Mouse (Mus musculus) gastrocnemius, postnatal 25 days (tissue): ENCODE results near the gene Tmem200c. TPM values are rescaled to one million over a fixed set of nuclear protein-coding genes. Genes with fewer than 3 reads are reported as not detected.

Source experiments
- DNase-seq: peaks from one replicate; pipeline ENCODE4 v3.0.0; 2022
- long read RNA-seq, 2 experiments: library from polyadenylated mRNA; stranded (forward); transcript quantifications; one replicate each; pipeline ENCODE4 v2.0.0; 2021
- total RNA-seq, 2 experiments: library from RNA; stranded (reverse); gene quantifications; 1 replicate in 1 of 2; 2 replicates in 1 of 2; pipeline ENCODE4 v1.2.3; 2021

The Tmem200c gene
- total RNA-seq: under 1 TPM; 0.19 to 0.28 TPM
- long read RNA-seq, experiment 1: 0 reads
- long read RNA-seq, experiment 2: 0 reads

DNA sequence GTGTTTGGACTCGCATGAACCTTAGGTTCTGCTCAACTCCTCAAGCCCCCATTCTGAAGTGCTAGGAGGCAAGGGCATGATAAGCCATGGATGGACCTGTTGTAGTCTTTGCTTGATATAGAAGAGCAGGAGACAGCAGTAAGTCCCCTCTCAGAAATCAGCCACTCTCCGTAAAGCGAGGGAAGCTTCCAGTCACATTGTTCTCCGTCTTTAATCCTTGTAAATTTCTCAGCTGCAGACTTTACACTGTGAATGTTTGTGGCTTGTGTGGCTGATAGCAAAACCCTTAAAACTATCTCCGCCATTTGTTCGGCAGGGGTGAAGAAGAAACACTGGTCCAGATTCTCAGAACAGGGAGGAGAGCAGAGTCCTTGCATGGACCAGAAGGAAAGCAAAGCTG lies at the start of gene Tmem200c:
Tmem200c (plus strand) TSS at position 301 of the 400 bp plus-strand sequence.
- no peak for DNase-seq

DNA sequence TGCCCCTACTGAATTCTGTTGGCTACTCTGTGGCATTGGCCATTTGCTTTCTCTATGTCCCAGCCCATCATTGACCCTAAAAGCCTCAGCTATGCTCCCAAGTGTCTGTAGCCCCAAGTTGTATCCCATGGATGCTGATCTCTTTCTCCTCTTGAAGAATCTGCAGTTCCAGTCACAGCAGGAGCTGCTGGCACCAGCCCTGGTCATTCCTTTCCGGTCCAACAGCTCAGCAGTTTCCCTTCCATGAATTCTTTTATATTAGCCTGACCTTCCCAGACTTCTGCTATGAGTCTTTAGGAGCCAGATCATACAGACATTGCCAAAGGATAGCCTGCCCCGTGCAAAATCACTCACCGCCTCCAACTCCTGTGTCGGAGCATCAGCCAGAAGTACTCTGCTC lies 32.7 kb upstream of the Tmem200c start:
- no peak for DNase-seq

DNA sequence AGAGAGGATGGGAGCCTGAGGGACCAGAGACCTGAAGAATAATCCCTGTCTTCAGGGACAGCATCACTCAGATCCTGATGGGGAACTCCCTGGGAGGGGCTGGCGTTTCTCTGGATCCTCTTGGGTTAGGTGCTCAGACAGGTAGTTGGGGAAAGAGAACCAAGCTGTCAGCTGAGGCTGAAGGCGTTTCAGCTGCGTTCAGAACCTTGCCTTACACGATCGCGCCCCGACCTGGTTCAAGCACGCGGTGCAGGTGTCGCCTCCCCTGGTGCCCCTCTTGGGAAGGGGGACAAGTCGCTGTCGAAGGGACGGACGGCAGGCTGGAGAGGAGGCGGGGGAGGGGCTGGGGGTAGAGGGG lies 10.2 kb downstream of the Tmem200c start:
- DNase-seq: no peak

DNA sequence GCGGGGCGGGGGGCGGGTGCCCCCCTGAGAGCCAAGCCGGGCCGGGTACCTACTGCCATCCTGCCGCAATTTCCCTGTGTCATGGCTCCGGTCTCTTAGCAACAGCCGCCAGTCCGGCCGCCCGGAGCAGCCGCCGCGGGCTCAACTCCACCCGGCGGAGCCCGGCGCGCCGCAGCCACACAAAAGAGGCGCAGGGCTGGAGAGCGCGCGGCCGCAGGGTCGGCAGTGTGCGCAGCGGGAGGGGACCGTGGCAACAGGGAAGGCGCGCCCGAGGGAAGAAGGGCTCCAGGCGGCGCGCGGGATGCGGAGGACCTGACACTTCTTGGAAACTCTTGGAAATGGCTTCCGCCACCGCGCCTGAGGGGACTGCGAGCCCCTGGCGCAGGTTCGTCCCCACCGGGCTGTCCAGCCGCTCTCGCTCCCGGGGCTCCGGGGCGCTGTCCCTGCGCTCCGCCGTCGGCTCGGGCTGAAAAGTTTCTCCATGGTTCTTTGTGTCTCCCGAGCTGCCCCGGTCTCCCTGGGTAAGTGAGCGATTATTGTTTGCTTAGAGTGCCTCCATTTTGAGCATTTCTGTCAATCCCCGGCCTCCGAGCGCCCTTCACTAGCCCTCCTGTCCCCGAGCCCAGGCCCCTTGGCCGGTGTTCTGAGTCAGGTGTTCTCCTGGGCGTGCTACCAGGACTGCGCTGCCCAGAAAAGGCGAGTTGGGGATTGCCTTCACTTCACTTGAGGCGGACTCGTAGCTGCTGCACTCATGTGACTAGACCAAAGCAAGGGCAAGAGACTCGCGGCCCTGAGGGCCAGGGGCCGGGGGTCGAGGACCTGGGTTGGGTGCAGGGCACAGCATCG lies 10.8 kb downstream of the Tmem200c start:
- no peak for DNase-seq

DNA sequence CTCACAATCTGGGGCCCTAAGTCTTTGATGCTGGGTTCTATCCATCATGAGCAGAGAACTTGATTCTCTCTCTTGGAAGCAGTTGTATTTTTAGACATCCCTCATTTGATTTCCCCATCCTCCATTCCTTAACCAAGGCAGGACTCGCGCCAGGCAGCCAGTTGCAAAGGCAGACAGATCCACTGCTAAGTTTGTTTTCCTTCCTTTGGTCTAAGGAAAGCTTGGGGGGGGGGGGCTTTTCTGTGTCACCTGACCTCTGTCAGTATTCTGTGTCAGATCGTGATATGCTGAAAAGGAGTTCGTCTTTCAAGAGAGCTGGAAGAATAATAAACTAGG lies 11.4 kb downstream of the Tmem200c start:
- no peak for DNase-seq

DNA sequence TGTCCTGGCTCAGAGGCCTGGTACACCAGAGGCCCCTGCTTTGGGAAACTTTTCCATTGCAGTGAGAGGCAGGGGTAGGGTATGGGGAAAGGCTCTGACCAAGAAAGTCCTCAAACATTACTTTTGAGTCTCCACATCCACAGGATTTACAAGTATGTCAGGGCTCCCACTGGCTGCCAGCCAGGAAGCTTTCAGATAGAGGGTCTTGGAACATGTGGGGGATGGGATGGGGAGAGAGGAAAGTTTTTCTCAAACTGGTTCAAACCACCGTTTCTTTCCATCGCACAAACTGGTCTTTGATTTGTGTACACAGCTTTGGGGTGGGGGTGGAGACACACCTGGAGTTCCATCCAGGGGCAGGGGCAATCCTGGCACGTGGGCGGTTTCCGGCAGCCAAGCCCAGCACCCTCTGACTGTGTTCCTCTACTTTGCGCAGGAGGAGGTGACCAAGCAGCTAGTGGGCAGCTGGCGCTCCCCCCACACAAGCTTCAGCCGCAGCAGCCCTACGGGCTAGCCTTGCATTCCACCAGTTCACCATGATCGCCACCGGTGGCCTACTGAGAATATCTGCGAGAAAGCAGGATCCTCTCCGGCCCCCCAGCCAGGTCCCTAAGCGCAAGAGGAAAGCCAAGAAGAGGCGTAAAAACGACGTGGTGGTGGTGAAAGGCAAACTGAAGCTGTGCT lies 13.6 kb downstream of the Tmem200c start:
- no peak for DNase-seq

DNA sequence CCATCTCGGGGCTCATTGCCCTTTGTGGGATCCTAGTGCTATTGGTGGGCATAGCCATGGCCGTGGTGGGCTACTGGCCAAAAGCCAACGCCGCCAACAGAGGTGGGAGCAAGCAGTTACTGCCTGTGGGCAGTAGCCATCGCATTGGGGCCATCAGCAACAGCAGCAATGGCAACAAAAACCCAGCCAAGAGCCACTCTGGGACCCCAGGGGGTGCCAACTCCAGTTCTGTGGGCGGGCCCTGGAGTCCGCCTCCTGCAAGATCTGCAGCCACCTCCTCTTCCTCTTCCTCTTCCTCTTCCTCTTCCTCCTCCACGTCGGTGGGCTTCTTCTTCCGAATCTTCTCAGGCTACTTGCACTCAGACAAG lies 14.1 kb downstream of the Tmem200c start:
- DNase-seq: no peak

DNA sequence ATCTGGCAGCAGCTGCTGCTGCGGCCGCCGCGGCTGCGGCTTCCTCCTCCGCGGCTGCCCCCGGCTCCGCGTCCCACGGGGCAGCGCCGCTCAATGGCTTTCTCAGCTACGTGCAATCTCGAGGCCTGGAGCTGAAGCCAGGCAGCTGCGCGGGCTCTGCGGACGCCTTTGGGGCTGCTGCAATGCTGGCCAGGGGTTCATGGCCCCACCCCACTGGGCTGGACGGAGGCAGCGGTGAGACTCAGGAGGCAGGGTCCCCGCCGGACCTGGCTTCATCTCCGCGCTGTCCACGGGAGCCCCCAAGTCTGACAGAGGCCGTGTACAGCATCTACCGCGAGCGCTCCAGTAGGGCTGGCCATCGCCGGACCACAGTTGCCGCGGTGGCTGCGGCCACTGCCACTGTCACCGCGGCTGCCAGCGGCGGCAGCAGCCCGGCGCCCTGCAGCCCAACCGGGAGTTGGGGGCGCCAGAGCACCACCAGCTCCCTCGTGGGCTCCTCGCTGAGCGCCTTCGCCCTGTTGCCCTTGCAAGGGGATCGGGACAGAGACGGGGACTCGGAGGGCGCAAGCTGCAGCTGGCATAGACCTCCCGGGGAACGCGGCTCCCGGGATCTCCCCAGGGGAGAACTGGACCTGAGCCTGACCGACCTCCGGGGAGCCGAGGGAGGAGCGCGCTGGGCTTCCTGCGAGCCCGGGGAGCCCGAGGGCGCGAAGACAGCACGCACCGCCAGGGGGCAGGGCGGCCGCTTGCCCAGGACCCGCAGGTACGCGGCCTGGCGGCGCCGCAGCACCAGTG lies 14.9 kb downstream of the Tmem200c start:
- peak; percentile 46 for DNase-seq

DNA sequence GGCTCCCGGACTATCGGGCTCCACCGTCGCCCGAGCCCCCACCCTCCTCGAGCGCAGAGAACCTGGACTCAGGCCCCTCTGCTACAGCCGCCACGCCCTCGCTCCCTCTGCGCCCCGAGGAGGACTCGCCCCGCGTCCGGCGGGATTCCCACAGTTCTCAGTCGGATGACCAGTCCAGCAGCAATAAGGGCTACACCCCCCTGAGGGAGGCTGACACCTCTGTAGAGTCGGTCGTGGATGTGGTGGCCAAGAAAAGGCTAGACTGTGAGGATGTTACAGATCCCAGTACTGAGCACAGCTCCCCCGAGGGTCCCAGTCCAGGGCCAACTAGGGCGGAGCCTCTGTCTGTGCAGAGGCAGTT lies 15.4 kb downstream of the Tmem200c start:
- DNase-seq: no peak

DNA sequence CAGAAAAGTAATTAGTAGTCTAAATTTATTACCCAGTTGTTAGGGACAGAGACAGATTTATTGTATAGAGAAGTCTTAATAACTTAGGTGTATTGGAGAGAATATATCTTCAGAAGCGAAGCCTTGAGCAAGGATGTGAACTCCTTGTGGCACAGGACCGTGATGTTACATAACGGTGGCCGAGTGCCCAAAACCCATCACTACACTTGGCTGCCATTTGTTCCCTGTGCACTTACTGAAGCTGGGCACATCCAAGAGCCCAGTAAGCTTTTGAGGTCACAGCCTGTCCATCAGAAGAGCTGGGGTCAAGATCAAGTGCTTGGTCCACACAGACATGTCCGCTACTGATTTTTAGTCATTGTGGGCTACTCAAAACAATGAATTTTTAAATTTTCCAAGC lies 19.5 kb downstream of the Tmem200c start:
- no peak for DNase-seq

DNA sequence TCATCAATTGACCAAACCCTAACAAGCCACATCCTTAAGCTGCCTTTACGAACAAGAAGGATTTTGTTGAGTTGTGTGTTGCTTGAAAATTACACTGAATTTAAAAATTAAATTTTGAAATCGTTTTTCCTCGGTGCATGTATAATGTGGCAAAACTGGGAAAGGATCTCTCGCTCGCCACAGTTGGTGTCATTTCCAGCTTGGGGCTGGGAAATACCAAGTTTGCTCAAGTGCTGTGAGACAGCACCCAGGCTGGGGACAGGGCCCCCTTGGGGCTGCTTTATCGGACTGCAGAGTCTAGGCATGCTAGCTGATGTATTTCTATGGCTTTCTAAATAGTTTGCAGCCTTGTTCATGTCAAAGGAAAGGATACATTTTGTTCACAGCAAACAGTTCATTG lies 22.3 kb downstream of the Tmem200c start:
- DNase-seq: no peak

DNA sequence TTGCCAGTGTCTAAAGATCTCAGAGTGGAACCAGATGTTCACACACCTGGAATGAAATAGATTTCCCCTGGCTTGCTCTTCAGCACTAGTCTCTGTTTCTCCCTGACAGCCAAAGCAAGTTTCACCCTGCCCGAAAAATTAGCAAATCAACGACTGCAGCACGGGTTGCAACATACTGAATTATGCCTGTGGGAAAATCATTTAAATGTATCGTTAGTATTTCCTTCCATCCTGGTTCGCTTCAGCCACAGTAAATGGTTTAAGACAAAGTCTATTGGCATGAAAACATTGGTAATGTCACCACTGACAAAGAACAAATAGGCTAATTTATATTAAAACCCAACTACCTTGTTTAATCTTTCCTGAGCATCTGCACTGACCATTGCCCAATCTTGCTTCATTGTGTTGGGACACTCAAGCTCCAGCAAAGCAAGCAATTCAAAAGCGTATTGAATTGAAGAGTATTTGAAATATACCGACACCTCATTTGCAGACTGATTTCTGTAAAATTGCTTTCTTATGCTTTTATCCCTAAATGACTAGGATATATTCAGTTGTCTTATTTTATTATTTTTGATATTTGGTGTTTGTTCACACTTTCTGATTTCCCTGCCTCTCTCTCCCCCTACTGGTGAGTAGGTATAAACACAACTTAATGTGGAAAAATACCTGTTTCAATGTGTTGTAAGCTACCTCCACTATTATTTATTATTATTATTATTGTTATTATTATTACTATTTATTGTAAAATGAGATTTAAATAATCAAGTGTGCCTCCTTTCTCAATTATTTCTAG lies 25.9 kb downstream of the Tmem200c start:
- no peak for DNase-seq

DNA sequence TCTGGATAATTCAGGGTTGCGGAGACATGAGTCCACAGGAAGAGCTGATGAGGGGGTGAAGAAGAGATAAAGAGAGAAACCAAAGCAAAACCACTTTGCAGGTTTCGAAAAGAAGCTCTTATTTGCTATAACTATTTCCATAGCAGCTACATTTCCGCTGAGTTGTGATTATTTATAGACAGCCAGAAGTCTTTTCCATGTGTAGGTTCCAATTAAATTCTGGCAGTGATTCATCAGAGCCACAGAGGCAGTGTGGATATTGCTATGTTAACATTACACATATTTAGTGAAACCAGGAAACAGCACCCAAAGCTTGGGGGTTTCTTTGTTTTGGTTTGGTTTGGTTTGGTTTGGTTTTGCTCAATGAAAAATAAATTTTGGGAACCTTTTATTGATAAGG lies 37.8 kb downstream of the Tmem200c start:
- no peak for DNase-seq

DNA sequence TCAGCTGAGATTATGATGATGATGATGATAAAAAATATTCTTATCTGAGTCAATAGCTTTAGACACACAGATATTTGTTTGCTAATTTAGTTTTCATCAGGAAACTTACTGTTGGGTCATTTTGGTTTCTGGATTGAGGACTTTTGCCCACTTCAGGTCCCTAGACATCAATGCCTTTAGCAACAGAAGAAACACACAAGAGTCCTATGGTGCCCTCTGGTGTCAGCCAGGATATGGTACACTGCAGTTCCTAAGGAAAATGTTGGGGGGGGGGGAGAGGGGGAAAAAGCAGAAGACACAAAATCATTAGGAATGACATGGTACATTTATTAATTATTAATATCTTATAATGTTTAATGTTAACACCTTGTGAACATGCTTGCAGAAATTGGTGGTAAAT lies 42.0 kb downstream of the Tmem200c start:
- no peak for DNase-seq

DNA sequence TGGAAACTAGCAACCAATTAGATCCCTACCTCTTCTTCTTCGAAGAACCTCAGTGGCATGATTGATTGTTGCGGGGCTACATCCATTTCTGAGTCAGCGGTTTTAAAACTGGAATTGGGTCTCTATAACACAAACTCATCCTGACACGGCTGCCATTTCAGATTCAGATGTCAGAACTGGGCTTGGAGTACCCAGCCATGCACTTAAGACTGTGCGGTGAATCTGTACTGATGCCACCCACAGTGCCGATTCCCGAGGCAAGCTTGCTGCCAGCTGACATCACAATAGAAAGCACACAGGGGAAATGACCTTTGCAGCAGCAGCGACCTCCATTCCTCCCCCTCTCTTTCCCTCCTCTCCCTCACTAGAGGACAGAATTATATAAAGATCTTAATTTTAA lies 47.6 kb downstream of the Tmem200c start:
- DNase-seq: no peak

DNA sequence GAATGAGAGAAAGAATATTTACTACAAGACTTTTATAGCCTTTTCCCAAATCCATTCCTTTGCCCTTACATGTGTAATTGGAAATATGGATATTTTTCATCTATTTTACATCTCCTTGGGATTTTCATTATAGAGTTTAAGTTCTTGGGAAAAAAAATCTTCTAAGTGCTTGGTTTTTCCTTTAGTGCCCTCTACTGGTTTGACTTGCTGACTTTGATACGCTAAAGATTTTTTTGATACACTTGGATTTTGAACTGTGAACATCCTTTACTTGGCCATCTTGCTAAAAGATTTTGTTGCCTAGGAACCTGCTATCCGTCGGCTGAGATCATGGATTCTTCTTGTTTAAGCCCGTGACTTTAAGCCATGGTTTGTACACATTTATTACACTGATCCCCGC lies 48.8 kb downstream of the Tmem200c start:
- no peak for DNase-seq

DNA sequence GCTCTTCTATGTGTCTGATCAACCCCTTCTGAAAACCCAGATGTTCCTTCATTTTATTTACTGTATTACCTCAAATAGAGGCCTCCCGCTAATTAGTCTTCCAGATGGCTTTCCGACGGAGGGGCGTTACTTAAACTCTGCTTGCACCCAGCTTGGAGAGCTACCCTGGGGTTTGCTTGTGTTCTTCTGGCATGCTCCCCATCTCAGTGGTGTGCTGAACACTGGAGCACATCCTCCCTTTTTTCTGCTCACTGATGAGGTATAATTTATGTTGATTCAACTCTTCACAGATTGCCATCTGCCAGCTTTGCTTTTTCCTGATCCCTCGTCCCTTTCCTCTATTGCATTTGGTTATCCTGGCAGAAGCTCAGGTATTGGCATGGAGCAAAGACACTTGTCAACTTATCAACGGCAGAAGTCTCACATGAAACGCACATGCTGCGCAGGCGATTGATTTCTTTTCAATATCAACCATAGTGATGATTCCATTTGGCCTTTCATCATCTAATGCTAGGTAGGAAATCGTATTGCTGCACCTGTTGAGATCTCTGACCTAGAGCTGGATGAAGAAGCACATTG lies 49.6 kb downstream of the Tmem200c start:
- no peak for DNase-seq

DNA sequence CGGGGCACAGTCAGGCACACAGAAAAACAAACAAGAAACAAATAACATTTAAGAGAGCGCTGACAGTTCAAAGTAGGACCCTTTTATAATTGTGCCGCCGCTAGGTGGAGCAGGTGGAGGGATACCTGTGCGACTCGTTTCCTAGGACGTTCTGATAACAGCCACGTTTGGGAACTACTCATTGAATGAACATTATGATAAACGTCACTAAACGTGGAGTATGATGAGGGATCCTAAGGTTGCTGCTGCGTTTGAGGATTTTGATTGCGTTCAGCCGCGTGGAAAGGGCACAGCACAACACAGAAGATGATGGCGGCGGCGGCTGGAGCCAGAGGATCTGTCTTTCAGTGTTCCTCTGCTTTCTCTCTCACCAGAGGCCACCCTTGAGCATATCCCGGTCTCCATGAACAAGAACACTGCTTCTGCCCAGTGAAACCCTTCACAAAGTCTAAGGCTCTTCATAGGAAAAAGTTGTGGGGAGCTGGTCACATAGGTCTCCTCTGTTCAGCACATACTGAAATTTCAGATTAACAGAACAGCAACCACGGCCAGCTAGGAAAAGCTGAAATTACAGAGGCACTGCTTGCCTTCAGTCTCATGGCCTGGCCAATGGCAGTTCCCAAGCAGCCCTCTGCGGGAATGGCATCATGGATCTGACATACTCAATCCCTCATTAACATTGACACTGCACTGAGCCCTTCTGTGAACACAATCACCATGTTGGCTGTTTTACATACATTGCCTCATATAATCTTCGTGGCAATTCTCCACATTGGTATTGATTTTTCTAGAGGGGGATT lies 55.5 kb downstream of the Tmem200c start:
- DNase-seq: no peak

DNA sequence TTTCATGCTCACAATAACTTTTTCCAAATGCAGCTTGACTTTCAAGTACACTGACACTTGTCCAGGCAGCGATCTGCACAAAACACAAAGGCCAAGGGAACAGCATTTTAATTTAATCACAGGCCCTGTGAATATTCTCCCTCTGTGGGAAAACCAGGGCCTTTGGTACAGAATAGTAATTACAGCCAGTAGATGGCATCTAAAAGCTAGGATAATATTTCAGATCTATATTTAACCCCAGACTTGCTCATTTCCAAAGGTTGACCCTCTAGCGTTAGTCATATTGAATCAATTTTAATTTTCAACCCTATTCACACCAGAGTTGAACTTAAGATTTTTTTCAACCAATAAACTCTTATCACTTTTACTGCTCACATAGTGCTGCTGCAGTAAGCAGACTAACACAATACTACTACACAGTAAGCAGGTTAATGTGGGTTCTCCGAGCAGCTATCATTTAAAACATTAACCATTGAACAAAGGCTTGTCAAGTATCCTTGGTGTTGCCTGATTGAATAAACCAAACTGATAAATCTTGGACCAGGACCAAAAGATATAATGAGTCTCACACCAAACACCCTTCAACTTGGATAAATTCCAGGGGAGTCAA lies 57.2 kb downstream of the Tmem200c start:
- no peak for DNase-seq

DNA sequence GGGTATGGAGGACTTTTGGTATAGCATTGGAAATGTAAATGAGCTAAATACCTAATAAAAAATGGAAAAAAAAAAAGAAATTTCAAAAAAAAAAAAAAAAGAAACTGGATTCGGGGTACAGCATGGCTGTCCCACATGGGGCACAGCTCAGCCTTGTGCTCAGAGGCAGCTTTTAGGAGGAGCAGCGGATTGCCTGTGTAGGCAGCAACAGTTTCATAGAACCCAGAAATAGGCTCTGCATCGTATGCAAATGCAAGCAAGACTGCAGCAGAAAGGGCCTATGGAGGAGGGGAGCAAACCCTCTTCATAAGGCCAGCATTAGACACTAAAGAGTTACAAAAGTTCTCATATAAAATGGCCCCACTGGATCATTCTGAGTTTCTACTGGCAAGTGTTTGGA lies 64.2 kb downstream of the Tmem200c start:
- no peak for DNase-seq
